ENCODE assay signal across 22 mouse cellular contexts in the genomic region with DNA sequence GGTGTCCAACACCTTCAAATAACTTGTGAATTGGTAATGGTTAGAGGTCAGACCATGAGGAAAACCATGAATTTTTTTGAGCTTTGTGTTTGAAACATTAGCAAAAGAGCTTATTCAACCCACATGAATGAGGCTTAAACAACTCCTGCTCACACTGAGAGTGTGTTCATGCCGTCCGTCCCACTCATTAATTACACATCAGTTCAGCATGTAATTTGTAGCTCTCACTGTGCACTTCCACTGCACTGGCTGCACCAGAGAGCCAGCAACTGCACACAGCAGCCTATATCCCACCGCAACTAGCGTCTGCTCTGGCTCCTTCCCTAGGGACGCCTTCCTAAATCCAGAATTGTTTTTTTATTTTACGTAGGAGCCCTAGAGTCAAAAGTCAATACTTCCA.
A peak's percentile ranks its signal among the peaks of the same experiment; 100 is the strongest.
DNase-seq lines count a peak whose midpoint lies in the region; ATAC-seq and TF ChIP-seq lines count a peak whose summit lies in the region.
"Had no signal": no experiment of that assay in that cellular context is flagged by ENCODE, and none has a peak within 500 bp of the region (broad histone marks: within the 10 kb centered on the region; RNA-seq: fewer than 3 reads in every experiment).

No protein-coding gene starts in this region.

- no peak overlapping the region for H3K27ac ChIP-seq in forebrain, embryonic 11.5 days (ENCODE audit: low read depth, low read length)
- H3K27ac ChIP-seq in forebrain, embryonic 10.5 days, result no peak overlapping the region
- no peak overlapping the region for H3K27ac ChIP-seq in forebrain, embryonic 15.5 days (replicated peaks)
- H3K27ac ChIP-seq in forebrain, postnatal 0 days (ENCODE audit: low read depth, low read length), result no peak overlapping the region
- H3K27ac ChIP-seq: heart, embryonic 15.5 days; hindbrain, embryonic 10.5 days; hindbrain, embryonic 13.5 days; intestine, embryonic 15.5 days had no signal

- no peak overlapping the region for H3K4me3 ChIP-seq in forebrain, embryonic 11.5 days (ENCODE audit: low read depth, low read length)
- H3K4me3 ChIP-seq in forebrain, embryonic 10.5 days, result no peak overlapping the region
- H3K4me3 ChIP-seq in forebrain, embryonic 15.5 days, result no peak overlapping the region
- H3K4me3 ChIP-seq in forebrain, postnatal 0 days (ENCODE audit: low read depth, low read length), result no peak overlapping the region
- H3K4me3 ChIP-seq: heart, embryonic 12.5 days; heart, embryonic 15.5 days; hindbrain, embryonic 10.5 days; hindbrain, embryonic 13.5 days; intestine, embryonic 15.5 days had no signal

- no peak for TF ChIP-seq CTCF in forebrain, postnatal 0 days (IDR thresholded peaks at IDR 0.05; ENCODE audit: low read depth)

- H3K4me1 ChIP-seq in forebrain, embryonic 11.5 days (replicated peaks; ENCODE audit: control insufficient read depth, insufficient read depth, low read length), result no peaks in the 10 kb centered on the region
- peaks cover 5% of the 10 kb centered on the region for H3K4me1 ChIP-seq in forebrain, embryonic 10.5 days
- peaks cover 5% of the 10 kb centered on the region; the same call in 1 of the 2 replicates for H3K4me1 ChIP-seq in forebrain, embryonic 15.5 days
- H3K4me1 ChIP-seq in forebrain, postnatal 0 days (ENCODE audit: insufficient read depth), result no peaks in the 10 kb centered on the region
- H3K4me1 ChIP-seq: heart, embryonic 12.5 days; heart, embryonic 15.5 days; hindbrain, embryonic 10.5 days; intestine, embryonic 15.5 days had no signal

- 57% methylated on average over 6 of the region's 6 CpGs for WGBS in forebrain, embryonic 11.5 days
- WGBS in forebrain, embryonic 10.5 days, result 66% methylated on average over 6 of the region's 6 CpGs
- WGBS in forebrain, embryonic 15.5 days, result 31% methylated on average over 6 of the region's 6 CpGs
- 34% methylated on average over 6 of the region's 6 CpGs for WGBS in forebrain, postnatal 0 days

- no peak overlapping the region for H3K9ac ChIP-seq in forebrain, embryonic 11.5 days (ENCODE audit: low read length)
- no peak overlapping the region for H3K9ac ChIP-seq in forebrain, embryonic 15.5 days (replicated peaks)
- H3K9ac ChIP-seq in forebrain, postnatal 0 days, result no peak overlapping the region
- H3K9ac ChIP-seq: heart, embryonic 12.5 days; heart, embryonic 15.5 days; hindbrain, embryonic 13.5 days; intestine, embryonic 15.5 days had no signal

- H3K27me3 ChIP-seq in forebrain, embryonic 11.5 days (ENCODE audit: control insufficient read depth, insufficient read depth, low read length), result no peaks in the 10 kb centered on the region
- no peaks in the 10 kb centered on the region for H3K27me3 ChIP-seq in forebrain, embryonic 10.5 days (ENCODE audit: poor library complexity, severe bottlenecking)
- H3K27me3 ChIP-seq in forebrain, embryonic 15.5 days, result no peaks in the 10 kb centered on the region
- H3K27me3 ChIP-seq in forebrain, postnatal 0 days (ENCODE audit: insufficient read depth, low read length), result no peaks in the 10 kb centered on the region
- H3K27me3 ChIP-seq: heart, embryonic 12.5 days; heart, embryonic 15.5 days; hindbrain, embryonic 13.5 days; intestine, embryonic 15.5 days; Patski had no signal

- ATAC-seq in forebrain, embryonic 11.5 days (replicated peaks; ENCODE audit: low FRiP score), result peak; percentile 36; the same call in 1 of the 2 replicates
- ATAC-seq in forebrain, embryonic 15.5 days (replicated peaks), result peak; percentile 68; the same call in 1 of the 2 replicates
- ATAC-seq in forebrain, postnatal 0 days, result no peak
- ATAC-seq: hindbrain, embryonic 16.5 days; intestine, embryonic 15.5 days; Patski had no signal

- H3K9me3 ChIP-seq in forebrain, embryonic 11.5 days (ENCODE audit: control insufficient read depth, low read length), result no peaks in the 10 kb centered on the region
- H3K9me3 ChIP-seq in forebrain, embryonic 10.5 days, result no peaks in the 10 kb centered on the region
- H3K9me3 ChIP-seq in forebrain, embryonic 15.5 days, result no peaks in the 10 kb centered on the region
- no peaks in the 10 kb centered on the region for H3K9me3 ChIP-seq in forebrain, postnatal 0 days (ENCODE audit: low read length)
- H3K9me3 ChIP-seq: heart, embryonic 12.5 days; heart, embryonic 15.5 days; hindbrain, embryonic 10.5 days; hindbrain, embryonic 13.5 days; intestine, embryonic 15.5 days had no signal

- no peak overlapping the region for H3K4me2 ChIP-seq in forebrain, embryonic 11.5 days (ENCODE audit: low read depth, low read length, severe bottlenecking)
- no peak overlapping the region for H3K4me2 ChIP-seq in forebrain, embryonic 15.5 days (replicated peaks)
- no peak overlapping the region for H3K4me2 ChIP-seq in forebrain, postnatal 0 days (ENCODE audit: low read depth)
- H3K4me2 ChIP-seq: heart, embryonic 12.5 days; heart, embryonic 15.5 days; hindbrain, embryonic 13.5 days; intestine, embryonic 15.5 days had no signal

- no peak for DNase-seq in forebrain, embryonic 11.5 days (ENCODE audit: low spot score)
- no peak for DNase-seq in forebrain, embryonic 10.5 days (ENCODE audit: extremely low spot score, low spot score)
- DNase-seq in forebrain, postnatal 0 days, result no peak
- peak; percentile 18 for DNase-seq in testis, postnatal 10 days (ENCODE audit: low spot score)
- DNase-seq in testis, postnatal 14 days (ENCODE audit: low spot score), result no peak
- no peak for DNase-seq in thymus, adult 18-20 months
- DNase-seq: adrenal gland, postnatal 10 days; cerebellum, adult 18-20 months; cerebellum, adult 9-10 months; cerebellum, postnatal 14 days; gastrocnemius, postnatal 25 days; heart, adult 18-20 months; heart, postnatal 10 days; heart, postnatal 36 days had no signal

- no peaks in the 10 kb centered on the region for H3K36me3 ChIP-seq in forebrain, embryonic 11.5 days (ENCODE audit: control insufficient read depth, insufficient read depth, low read length)
- H3K36me3 ChIP-seq in forebrain, embryonic 10.5 days (replicated peaks), result no peaks in the 10 kb centered on the region
- no peaks in the 10 kb centered on the region for H3K36me3 ChIP-seq in forebrain, embryonic 15.5 days
- H3K36me3 ChIP-seq in forebrain, postnatal 0 days (ENCODE audit: insufficient read depth), result no peaks in the 10 kb centered on the region
- H3K36me3 ChIP-seq: heart, embryonic 12.5 days; heart, embryonic 15.5 days; hindbrain, embryonic 10.5 days; hindbrain, embryonic 13.5 days; intestine, embryonic 15.5 days had no signal
